Mouse (Mus musculus) forebrain, embryonic 16.5 days (tissue): ENCODE measurements around the gene Endov. TPM values are rescaled to one million over a fixed set of nuclear protein-coding genes. Genes with fewer than 3 reads are reported as not detected.

Source experiments
- ATAC-seq: fragments of 200-750 bp; cut with Nextera tagmentation; 2 replicates; pipeline ENCODE4 v1.8.0; 2017; ENCODE audit warnings: mild to moderate bottlenecking, moderate library complexity
- H3K27ac ChIP-seq: fragments of 300-500 bp; sonication (generic); 2 replicates; pipeline ENCODE4 v1.5.1; 2014; ENCODE audit warnings: low read length, control low read depth
- H3K27me3 ChIP-seq: fragments of 300-500 bp; sonication (generic); replicated peaks from 2 replicates; pipeline ENCODE4 v1.6.1; 2014; ENCODE audit warnings: low read length; ENCODE audit not compliant: control insufficient read depth, insufficient read depth
- H3K36me3 ChIP-seq: fragments of 300-500 bp; sonication (generic); 2 replicates; pipeline ENCODE4 v1.6.1; 2014; ENCODE audit not compliant: control insufficient read depth, insufficient read depth
- H3K4me1 ChIP-seq: fragments of 300-500 bp; sonication (generic); replicated peaks from 2 replicates; pipeline ENCODE4 v1.6.1; 2014; ENCODE audit warnings: low read length; ENCODE audit not compliant: control insufficient read depth, insufficient read depth
- H3K4me2 ChIP-seq: fragments of 300-500 bp; sonication (generic); 2 replicates; pipeline ENCODE4 v1.6.1; 2014; ENCODE audit warnings: mild to moderate bottlenecking, low read length, control low read depth
- H3K4me3 ChIP-seq: fragments of 300-500 bp; sonication (generic); replicated peaks from 2 replicates; pipeline ENCODE4 v1.5.1; 2014; ENCODE audit warnings: mild to moderate bottlenecking, low read length, control low read depth
- H3K9ac ChIP-seq: fragments of 300-500 bp; sonication (generic); replicated peaks from 2 replicates; pipeline ENCODE4 v1.6.1; 2014; ENCODE audit warnings: low read depth, low read length, control low read depth
- H3K9me3 ChIP-seq: fragments of 300-500 bp; sonication (generic); 2 replicates; pipeline ENCODE4 v1.6.1; 2016; ENCODE audit warnings: low read length; ENCODE audit not compliant: control insufficient read depth
- WGBS: fragments of 180-500 bp; shearing (Covaris S2); extraction: QIAGEN DNeasy Blood & Tissue Kit; methylation state at CpG from one replicate; pipeline ENCODE4 v1.1.7; 2014; 5-methylcytosine and 5-hydroxymethylcytosine counted together
- polyA plus RNA-seq: library from polyadenylated mRNA; unstranded; fragments of >200 nt; fragmentation: Nextera tagmentation; extraction: Ambion mirVana; gene quantifications from 2 replicates; pipeline ENCODE4 v1.2.1, GENCODE M21; 2015

Endov gene
- polyA plus RNA-seq, 1 experiment from 2014 or later: 21.0 TPM

- Histone ChIP-seq H3K4me1 (peaks cover 43% of the 10 kb centered on the region), H3K27me3 (peaks cover 5% of the 10 kb centered on the region), H3K9me3 (no peaks in the 10 kb centered on the region), H3K27ac (no peak overlapping the region), H3K4me2 (no peak overlapping the region), H3K9ac (no peak overlapping the region), H3K4me3 (no peak overlapping the region), H3K36me3 (no peaks in the 10 kb centered on the region)
- 88% methylated on average over 7 of the region's 7 CpGs for WGBS
- ATAC-seq: no peak
Measured at GRCm38 (mm10) chr11:119555170-119555569, 64.0 kb downstream of the Endov start.

- Histone ChIP-seq H3K9ac (peak overlapping the region; percentile 30), H3K4me3 (no peak overlapping the region), H3K4me2 (0 out of 2 replicates have a peak overlapping the region, but pooled peaks have one; percentile 4), H3K9me3 (no peaks in the 10 kb centered on the region), H3K4me1 (peaks cover 20% of the 10 kb centered on the region), H3K36me3 (no peaks in the 10 kb centered on the region), H3K27ac (peak overlapping the region; percentile 44; the same call in 1 of the 2 replicates), H3K27me3 (no peaks in the 10 kb centered on the region)
- 0 out of 2 replicates have a peak, but pooled peaks have one; percentile 36 for ATAC-seq
- 11% methylated on average over 14 of the region's 17 CpGs for WGBS
Measured at GRCm38 (mm10) chr11:119557940-119558869, 67.1 kb downstream of the Endov start.

- Histone ChIP-seq H3K4me2 (no peak overlapping the region), H3K36me3 (no peaks in the 10 kb centered on the region), H3K4me3 (no peak overlapping the region), H3K27me3 (no peaks in the 10 kb centered on the region), H3K9me3 (no peaks in the 10 kb centered on the region), H3K27ac (no peak overlapping the region; the same call in 1 of the 2 replicates), H3K4me1 (peaks cover 19% of the 10 kb centered on the region), H3K9ac (peak overlapping the region; percentile 30; the same call in 1 of the 2 replicates)
- WGBS: 3% methylated on average over 6 of the region's 9 CpGs
- peak; percentile 58; the same call in 1 of the 2 replicates for ATAC-seq
Measured at GRCm38 (mm10) chr11:119558870-119559610, 67.9 kb downstream of the Endov start.

Other genes with a start within 250 kb of the Endov start
- 59.8 and 69.7 TPM in 2 replicates for gene Gaa, start 223.5 kb upstream of the Endov start, polyA plus RNA-seq
- 271 and 273 TPM in 2 replicates for gene Eif4a3, start 191.3 kb upstream of the Endov start, polyA plus RNA-seq
- gene Card14, start 183.6 kb upstream of the Endov start, polyA plus RNA-seq: 0.13 and 0.40 TPM in 2 replicates
- 3.7 and 4.0 TPM in 2 replicates for gene Sgsh, start 135.8 kb upstream of the Endov start, polyA plus RNA-seq
- 3.3 and 3.7 TPM in 2 replicates for gene Slc26a11, start 135.8 kb upstream of the Endov start, polyA plus RNA-seq
- gene Rnf213, start 98.2 kb upstream of the Endov start, polyA plus RNA-seq: 1.3 TPM in 2 replicates
- gene Nptx1, start 56.4 kb downstream of the Endov start, polyA plus RNA-seq: 8.6 and 9.8 TPM in 2 replicates
- gene Rptor, start 111.6 kb downstream of the Endov start, polyA plus RNA-seq: 8.5 and 11.3 TPM in 2 replicates